Mouse (Mus musculus) embryo, embryonic 10 days (tissue): Measurements from ENCODE around the gene Slc16a2.

Experiments
- DNase-seq: peaks from one replicate; pipeline ENCODE4 v3.0.0-alpha.2; 2015; ENCODE audit warnings: low spot score

The Slc16a2 gene

DNA sequence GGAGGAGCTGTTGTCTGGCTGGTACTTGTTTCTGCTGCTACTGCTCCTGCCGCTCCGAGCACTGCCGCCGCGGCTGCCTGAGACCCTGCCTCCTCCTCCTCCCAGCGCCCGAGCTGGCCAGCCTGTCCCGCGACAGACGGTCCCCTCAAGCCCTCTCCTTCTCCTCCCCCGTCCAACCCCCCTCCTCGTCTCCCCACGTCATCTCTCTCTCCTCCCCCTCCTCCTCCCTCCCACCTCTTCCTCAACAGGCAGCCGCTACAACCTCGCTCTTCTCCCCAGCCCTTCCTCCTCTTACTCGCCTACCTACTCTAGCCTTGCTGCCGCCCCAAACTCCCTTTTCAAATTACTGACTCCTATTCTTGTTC is at the start of gene Slc16a2:
Gene Slc16a2 (minus strand): TSS at position 152 of the 365 bp plus-strand sequence.
- DNase-seq = peak; percentile 70

DNA sequence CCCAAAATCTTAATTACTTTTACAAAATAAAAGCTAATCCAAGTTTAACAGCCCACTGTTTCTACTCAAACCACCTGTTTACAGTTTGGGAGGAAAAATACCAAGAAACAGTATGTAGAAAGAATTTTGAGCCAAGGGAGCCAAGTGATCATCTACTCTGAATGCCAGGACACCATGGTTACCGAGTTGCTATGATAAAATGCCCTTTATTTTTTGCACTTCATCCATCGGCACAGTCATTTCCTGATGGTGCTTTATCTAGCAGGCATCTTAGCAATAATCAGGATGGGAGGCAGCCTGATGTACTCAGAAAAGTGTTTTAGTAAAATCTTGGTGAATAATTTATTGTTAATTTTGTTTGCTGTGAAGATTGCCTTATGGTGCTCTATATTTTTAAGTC is 41.7 kb upstream of the Slc16a2 start:
- DNase-seq = no peak

DNA sequence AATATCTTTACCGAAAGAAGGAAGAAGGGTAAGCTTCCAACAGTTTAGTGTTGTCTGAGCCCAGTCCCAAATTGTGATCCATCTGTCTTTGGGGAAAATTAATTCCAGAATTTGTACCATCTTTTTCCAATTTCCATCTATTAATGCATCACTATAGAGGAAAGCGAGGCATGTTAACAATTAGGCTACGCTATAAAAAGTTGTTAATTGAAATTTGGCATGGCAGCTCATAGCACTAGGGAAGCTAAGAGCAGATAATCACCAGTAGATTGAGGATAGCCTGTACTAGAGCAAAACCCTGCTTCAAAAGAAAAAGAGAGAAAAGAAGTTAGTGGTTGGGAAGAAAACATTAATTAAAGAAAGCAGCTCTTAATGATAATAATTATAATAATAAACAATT is 41.1 kb upstream of the Slc16a2 start:
- DNase-seq = no peak

DNA sequence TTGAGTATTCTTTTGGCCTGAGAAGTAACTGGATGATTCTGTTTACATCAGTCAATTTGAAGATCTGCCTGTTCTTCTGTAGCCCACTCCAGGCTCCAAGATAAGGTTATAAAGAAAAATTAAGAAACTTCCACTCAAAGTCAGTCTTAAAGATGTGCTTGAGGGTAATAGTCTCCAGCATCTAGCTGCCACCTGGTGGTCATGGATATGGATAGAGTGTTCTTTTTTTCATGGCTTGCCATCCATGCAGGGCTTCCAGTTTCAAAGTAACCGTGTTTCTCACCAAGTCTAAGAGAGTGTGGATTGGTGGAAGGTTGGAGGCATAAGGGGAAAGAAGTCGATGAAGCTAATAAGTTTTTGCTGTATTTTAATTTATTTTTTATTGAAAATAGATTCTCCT is 23.5 kb upstream of the Slc16a2 start:
- DNase-seq = peak; percentile 41

DNA sequence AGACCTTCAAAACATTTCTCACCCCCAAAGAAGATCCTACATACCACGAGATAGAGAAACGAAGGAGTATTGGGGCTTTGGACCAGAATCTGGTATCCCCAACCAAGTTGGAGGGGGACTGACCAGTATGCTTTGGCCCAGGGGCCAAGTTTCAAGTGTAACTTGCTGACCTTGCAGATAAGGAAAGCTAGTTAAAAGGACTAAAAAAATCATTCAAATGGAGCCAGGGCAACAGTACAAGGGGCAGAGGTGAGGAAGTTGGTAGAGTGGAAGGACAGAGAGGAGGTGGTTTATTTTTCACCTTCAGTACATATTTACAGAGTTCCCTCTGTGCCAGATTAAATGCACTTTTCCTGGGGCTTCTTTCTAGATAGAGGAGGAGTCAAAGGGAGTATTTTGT is 7.1 kb upstream of the Slc16a2 start:
- no peak for DNase-seq

DNA sequence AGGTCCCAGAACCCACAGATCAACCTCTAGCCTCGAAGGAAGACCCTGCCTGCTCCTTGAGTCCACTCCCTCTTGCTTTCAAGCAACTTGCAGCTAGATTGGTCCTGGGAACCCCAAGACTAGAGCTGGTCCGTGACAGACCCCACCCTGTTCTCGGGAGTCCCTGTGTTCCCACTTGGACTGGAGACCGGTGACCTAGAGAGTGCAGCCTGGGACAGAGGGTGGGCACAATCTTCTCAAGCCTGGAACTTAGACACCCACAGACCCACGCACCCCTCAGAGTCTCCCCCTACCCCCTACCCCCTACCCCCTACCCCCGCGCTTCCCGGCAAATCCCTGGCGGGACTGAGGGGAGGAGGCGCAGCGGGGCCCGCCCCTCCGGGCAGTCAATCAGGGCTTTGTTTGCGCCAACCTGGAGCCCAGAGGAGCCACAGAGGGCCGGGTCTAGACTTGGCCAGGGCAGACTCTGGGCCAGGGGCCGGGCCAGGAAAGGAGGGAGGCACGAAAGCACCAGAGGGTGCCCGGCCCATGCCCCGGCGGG is 558 bp upstream of the Slc16a2 start:
- DNase-seq = peak; percentile 20

DNA sequence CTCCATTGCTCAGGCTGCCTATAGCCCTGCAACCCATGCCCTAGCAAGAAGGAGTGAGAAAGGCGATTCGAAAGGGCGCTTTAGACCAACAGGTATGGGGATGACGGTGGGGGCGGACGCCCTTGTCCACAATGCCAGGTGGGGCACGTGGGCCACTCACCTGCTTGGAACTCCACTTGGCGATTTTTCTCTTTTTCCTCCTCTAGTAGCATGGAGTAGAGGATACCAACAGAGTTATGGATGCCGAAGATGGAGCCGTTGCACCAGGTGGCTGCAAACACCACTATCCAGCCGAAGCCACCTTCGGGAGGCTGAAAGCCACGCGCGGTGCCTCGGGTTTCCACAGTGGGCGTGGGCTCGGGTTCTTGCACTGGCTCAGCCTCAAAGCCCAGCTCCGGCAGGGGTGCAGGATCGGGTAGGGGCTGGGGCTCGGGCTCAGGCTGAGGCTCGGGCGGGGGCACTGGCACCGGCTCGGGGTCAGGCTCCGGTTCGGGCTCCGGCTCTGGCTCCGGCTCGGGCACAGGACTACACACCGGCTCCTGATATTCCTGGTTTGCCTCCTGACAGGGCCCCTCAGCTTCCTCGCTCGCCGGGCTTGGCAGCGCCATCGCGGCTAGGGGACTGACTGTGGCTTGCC is 470 bp downstream of the Slc16a2 start:
- peak; percentile 3 for DNase-seq

DNA sequence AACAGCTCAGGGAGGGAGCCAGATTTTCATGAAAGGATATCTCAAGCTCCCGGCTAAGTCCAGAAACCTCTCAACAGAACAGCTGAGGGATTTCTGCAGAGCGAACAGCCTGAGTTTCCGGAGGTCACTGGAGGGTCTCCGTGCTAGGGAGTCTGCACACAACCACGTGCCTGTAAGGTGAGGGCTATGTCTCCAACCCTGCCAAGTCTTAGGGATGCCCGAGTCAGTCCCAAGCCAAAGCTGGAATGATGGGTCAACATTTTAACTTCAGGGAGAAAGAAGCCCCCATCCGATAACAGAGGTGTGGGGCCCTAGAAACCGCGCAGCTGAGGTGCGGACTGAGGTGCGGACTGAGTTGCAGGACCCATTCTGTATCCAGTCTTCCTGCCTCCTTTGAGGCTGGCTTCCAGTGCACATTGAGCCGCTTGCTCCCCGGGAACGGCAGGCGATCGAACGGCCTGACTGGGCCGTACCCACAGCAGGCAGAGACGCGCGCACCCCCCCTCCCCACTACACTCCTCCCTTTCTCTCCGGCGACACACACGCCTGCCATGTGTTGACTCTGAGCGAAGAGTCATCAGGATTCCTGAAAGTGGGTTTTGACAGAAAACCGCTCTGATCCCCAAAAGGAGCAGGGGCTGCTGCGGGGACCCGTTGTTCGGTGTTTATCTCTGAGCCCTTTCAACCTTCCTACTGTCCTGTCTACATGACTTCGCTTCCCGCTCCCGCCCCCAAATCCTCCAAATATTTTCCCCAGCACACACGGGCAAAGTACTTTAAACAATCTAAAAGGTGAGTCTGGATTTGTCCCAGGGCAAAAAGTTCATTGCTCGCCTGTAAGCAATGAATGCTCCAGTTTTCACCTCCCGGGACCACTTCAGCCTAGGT is 1.2 kb downstream of the Slc16a2 start:
- peak; percentile 17 for DNase-seq

DNA sequence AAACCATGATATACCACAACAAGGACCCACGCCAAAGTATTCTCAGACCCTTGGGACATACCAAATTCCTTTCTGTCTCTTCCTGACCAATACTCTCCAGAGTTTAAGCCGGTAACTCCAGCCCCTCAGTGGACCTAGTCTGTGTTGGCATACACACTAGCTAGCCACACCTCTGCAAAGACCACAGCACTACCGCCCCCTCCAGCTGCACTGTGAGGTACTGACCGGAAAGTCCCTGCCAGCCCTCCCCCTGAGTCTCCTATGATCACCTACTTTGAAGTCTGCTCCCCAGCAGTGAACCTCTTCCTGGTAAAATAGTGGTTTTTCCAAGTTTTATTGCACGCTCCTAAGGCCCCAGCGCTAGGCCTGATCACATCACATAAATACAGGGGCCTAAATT is 2.5 kb downstream of the Slc16a2 start:
- DNase-seq = peak; percentile 8

DNA sequence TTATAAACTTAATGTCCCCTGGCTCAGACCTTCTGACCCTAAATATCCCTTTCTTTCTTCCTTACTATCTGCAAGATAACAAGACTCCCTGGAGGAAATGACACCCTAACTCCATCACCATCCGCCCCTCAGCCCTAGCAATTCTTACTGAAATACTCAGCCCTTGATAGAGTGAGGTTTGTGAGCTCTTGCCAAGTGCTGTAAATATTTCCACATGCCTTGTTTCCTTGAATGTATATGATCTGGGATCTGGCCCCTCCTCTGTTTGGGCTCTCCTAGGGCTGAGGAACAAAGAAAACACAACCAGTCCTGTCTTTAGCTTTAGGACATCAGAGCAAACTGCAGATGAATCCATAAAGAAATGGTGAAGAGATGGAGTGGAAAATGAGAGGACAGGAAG is 9.1 kb downstream of the Slc16a2 start:
- no peak for DNase-seq

DNA sequence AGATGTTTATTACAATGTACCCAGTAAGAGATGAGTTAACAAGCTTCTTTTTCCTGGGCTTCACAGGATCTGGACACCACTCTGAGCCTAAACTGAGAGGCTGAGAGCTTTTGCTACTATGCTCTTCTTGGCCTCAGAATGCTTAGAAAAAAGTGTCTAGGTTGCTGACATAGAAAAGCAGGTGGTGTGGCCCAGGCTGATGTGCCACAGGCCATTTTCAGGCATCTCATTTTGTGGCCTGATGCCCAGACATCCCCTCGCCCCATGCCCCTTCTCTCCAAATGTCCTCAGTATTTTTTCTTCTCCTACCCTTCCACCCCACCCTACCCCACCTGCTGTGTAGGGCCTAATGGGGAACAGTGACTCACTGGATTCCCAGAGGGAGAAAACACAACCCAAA is 11.3 kb downstream of the Slc16a2 start:
- DNase-seq = no peak

DNA sequence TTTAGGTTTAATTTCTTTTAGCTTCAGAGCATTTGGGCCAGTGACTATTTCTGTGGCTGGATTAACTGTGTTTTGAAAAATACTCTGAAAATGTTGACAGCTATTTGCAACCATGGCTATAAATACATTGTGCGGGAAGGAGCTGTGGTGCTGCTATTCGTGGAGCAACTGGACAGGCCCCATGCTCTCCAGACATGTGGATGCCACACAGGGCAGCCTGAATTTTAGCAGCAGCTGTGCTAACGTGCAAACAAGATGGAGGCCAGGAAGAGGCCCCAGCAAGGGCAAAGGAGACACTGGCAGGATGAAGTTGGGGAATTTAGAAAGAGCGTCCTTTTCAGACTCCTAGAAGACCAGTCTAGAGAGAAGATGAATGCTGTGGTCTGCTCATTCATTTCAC is 15.4 kb downstream of the Slc16a2 start:
- no peak for DNase-seq

DNA sequence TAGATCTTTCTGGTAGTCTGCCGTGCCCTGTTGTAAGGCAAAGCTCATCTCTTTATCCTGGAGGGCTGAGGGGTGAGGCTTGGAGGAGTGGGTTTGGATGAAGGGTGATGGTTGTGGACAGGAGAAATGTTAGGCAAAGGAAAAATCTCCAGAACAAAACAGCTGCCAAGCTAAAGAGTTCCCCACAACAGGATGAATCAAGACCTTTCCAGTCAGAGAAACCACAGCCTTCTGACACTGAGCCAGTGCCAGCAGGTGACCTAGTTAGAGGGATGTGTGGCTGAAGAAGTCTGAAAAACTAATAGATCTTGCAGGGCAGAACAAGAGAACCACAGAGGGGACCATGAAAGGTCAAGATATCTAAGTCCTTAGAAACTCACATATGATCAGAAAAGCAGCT is 24.8 kb downstream of the Slc16a2 start:
- no peak for DNase-seq

DNA sequence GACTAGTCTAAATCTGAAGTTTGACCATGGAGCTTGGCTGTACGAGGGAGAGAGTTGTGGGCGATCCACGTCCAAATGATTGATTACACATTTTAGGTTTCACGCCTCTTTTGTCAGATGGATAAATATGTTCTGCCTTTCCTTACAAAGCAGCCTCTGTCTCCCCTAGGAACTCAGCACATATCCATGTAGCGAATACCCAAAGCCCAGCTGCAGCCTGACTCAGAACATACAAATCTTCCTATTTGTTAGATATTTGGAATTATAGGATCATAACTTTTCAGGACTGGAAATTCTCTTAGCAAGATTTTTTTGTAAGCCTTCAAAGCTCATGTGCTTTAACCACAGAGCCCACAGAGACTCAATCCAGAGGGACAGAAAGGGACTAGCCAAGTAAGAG is 26.3 kb downstream of the Slc16a2 start:
- DNase-seq = no peak

DNA sequence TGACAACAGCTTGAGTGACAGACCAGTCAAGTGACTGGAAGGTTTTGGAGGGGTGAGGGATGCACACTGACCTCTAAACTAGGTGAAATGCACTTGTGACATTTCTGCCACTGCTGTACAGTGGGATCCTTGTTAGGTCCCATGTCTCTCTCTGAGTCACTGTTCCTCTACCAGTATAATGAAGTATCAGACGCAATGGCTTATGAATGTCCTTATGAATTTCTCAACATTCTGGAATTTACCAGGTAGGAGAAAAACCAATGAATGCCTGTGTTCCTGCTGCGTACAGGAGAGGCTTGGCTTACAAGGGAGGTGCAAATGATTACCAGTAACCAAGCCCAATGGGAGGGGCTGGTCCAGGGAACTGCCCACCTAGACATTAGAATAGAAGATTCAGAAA is 30.5 kb downstream of the Slc16a2 start:
- DNase-seq = no peak

DNA sequence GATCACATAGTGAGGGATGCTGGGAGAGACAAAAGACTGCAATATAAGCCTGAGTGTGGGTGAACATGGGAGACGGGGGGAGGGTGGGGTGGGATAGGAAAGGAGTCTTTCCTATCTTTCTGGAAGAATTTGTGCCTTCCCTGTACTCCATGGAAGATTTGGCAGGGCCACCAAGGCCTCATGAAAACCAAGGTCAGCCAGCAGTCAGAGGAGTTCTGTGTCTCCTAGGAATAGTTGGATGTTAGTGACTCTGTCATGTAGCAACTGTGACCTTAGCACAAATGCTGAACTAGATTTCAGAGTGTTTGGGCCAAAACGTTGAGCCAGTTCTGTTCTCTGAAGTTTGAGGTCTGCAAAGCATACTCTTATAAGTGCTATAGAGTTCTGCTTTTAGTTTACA is 36.1 kb downstream of the Slc16a2 start:
- DNase-seq = no peak

DNA sequence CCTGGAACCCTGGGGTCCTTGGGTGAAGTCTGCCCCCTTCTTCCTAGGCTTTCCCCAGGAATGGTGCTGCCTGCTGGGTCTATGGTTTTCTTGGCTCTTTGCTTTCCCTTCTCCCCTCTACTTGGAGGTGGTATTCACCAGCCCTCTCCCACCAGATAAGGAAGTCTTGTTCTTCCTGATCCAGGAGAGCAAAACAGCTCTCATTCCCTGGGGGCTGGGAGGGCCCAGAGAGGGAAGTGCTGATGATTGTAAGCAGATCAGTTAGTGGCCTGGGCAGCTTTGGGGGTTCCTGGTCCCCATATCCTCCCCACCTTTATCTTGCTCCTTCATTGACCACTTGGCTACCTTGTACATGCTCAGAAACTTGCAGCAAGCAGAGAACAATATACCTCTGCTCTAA is 45.4 kb downstream of the Slc16a2 start:
- DNase-seq = no peak

DNA sequence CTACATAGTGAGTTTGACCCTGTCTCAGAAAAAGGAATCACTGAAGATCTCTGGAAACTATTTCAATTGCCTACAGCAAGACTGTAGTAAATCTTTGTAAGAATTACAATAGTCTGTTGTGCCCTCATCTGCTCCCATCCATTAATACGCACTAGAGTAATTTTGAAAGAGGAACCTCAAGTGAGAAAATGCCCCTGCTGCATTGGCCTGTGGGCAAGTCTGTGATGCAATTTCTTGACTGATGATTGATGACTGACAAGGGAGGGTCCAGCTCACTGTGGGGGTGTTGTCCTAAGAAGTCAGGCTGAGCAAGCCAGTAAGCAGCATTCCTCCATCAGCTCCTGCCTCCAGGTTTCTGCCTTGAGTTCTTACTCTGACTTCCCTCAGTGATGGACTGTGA is 75.6 kb downstream of the Slc16a2 start:
- DNase-seq = no peak

DNA sequence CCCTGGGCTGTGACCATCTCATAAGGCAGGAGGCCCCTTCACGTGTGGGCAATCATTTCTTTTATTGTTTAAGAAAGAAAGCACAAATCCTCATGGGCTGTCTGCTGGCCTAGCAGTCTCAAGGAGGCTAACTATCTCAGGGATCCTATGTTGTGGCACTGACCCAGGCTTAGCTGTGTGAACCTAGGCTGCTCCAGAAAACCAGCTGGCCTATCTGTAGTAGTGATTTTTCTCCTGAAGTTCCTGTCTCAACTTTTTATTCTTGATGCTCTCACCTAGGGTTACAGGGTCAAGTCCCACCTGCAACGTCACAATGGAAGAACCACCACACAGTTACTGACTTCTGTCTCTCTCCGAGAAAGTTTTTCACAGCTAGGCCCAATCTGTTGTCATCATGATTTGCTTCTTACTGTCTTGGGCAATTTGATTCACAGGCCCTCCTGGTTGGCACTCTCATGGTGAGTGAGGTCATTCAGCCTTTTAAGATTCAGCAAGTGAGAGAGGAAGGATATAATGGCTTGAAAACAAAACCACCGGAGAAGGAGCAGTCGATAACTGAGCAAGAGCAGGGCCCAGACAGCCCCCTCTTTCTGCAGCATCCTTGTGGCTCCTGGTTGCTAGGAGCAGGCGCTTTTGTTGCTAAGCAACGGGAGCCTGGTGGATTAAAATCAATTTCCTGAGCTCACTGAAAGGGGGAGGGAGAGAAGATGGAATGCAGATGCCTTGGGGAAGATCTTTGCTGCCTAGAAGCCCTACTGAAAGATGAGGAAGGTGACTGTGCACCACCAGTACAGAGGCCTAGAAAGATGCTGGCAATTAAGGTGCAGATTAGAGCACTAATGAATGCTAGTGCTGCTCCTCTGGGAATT is 77.4 kb downstream of the Slc16a2 start:
- peak; percentile 59 for DNase-seq

DNA sequence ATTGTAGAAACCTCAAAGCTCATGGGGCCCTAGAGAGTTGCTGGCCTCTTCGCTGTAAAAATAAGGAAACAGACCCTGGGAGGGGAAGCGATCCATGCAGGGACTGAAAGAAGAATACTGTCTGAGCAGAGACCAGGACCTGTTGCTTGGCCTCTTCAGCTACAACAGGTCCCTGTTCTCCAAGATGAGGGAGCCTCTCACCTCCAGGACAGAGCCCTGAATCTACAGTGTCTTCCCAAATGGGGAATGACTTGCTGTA is 79.8 kb downstream of the Slc16a2 start:
- no peak for DNase-seq

DNA sequence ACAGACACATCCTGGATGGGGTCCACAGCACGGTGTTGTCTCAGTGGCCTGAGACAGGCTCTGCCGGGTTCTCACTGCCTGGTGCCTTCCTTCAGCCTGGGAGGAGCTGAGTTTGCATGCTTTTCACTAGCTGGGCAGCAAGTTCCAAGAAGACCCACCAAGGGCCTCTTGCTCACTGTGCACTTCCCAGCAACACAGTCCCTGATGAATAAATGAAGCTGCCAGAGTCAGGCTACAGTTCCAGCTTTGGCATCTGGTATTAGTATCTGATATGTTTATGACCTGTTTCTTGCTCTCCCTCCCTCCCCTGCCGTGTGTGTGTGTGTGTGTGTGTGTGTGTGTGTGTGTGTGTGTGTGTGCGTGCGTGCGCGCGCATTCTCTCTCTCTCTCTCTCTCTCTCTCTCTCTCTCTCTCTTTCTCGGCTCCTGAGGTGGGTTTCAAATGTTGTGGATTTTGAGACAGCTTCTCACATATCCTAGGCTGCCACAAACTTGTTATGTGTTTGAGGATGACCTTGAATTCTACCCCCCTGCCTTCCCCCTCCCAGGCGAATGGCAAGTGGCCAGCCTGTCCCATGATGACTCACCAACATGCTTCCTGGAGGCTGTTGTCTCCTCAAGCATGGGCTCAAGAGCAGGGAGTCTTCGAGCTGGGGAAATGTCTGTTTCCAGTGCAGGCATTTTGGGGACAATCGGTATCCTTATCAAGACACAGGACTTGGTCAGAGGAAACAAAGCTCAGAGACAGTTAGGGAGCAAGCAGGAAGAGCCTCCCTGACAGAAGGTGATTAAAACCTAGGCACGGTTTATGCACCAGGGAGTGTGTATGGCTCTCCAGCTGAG is 80.3 kb downstream of the Slc16a2 start:
- no peak for DNase-seq
